Mouse (Mus musculus): ENCODE data around the gene Wdr41.

DNA sequence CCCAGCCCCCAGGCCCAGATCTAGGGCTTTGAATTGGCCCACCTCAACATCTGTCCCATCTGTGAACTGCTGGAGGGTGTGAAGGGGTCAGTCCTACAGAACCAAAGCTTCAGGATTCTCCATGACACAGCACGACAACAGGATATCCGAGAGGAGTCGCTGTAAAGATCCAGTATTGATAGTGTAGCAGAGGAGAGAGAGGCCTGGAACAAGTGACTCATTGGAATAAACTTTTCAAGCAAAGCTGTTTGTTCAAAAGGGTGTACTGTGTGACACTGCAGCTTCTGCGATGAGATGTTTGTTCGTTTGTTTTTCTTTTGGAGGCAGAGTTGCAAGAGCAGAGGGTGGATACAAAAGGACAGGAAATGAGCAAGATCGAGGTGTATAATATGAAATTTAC lies 20.2 kb upstream of the Wdr41 start:
- no peak for TF ChIP-seq CTCF (conservative IDR thresholded peaks at IDR 0.05; ENCODE audit: low read length)
- TF ChIP-seq POU5F1 (IDR thresholded peaks at IDR 0.05; ENCODE audit: borderline replicate concordance, low read length) = no peak

All from E14TG2a.4 (cell line).